Mouse (Mus musculus) embryonic facial prominence, embryonic 10.5 days (tissue): Measurements from ENCODE around the gene Gng12. TPM values are rescaled to one million over a fixed set of nuclear protein-coding genes. Genes with fewer than 3 reads are reported as not detected.
"Not testable (repeated sequence)": the region's sequence is repeated elsewhere in the genome, so short reads cannot be mapped to it uniquely, and the experiment has no call there.

Source experiments
- DNase-seq: peaks from one replicate; pipeline ENCODE4 v3.0.0-alpha.2; 2017; ENCODE audit warnings: low spot score
- H3K27ac ChIP-seq: fragments of 300-500 bp; sonication (generic); replicated peaks from 2 replicates; pipeline ENCODE4 v1.5.1; 2016; ENCODE audit warnings: mild to moderate bottlenecking
- H3K27me3 ChIP-seq: fragments of 300-500 bp; sonication (generic); replicated peaks from 2 replicates; pipeline ENCODE4 v1.6.1; 2016; ENCODE audit warnings: low read depth, mild to moderate bottlenecking; ENCODE audit not compliant: poor library complexity, severe bottlenecking
- H3K36me3 ChIP-seq: fragments of 300-500 bp; sonication (generic); replicated peaks from 2 replicates; pipeline ENCODE4 v1.6.1; 2016; ENCODE audit warnings: mild to moderate bottlenecking, moderate library complexity
- H3K4me1 ChIP-seq: fragments of 300-500 bp; sonication (generic); 2 replicates; pipeline ENCODE4 v1.6.1; 2016
- H3K4me3 ChIP-seq: fragments of 300-500 bp; sonication (generic); 2 replicates; pipeline ENCODE4 v1.5.1; 2016; ENCODE audit warnings: mild to moderate bottlenecking, moderate library complexity
- H3K9me3 ChIP-seq: fragments of 300-500 bp; sonication (generic); 2 replicates; pipeline ENCODE4 v1.6.1; 2016; ENCODE audit warnings: mild to moderate bottlenecking
- WGBS: fragments of 180-500 bp; shearing (Covaris S2); methylation state at CpG from one replicate; pipeline ENCODE4 v1.1.7; 2016; 5-methylcytosine and 5-hydroxymethylcytosine counted together
- polyA plus RNA-seq: library from polyadenylated mRNA; unstranded; fragments of >200 nt; fragmentation: Nextera tagmentation; extraction: Ambion mirVana; gene quantifications from 2 replicates; pipeline ENCODE4 v1.2.1, GENCODE M21; 2016

Gene Gng12
- 54.8 and 58.6 TPM in 2 replicates for polyA plus RNA-seq

DNA sequence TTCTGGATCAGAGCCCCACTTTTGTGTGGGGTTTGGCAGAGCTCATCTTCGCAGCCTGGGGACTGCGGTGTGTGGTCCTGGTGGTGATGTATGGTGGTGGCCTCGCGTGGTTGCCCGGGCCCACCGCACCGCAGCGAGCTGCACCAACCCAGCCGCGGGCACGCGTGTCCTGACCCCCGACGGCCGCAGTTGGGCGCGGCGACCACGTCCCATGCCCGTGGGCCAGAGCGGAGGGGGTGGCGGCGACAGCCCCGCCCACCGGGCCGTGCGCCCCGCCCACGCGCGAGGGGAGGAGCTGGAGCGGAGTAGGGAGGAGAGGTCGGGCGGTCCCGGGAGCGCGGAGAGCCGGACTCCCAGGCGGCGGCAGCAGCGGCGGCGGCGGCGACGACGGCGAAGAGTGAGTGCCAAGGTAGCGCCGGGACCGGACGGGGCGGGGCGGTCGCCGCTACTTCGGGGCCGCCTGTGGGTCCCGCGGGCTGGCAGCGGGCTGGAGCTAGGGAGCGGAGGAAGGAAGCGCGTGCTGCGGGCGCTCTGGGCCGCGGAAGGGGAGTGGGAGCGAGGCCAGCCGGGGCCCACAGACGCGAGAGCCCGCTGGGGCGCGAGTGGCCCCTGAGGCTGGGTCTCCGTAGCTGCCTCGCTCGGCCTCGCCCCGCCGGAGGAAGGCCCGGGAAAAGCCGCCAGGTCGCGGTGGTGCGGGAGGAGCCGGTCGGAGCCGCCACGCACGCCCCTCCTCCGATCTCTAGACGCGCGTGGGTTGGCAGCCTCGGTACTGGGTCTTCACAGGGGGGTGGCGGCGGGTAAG, at the start of gene Gng12:
Gene Gng12 (plus strand): TSS at position 279 of the 802 bp plus-strand sequence.
- H3K27me3 ChIP-seq, result 0 out of 2 replicates have a peak, but pooled peaks cover 2% of the 10 kb centered on the region
- H3K36me3 ChIP-seq, result no peaks in the 10 kb centered on the region
- no peaks in the 10 kb centered on the region for H3K9me3 ChIP-seq
- H3K27ac ChIP-seq, result peak within 1 kb of the TSS; percentile 90
- H3K4me1 ChIP-seq, result peaks cover 19% of the 10 kb centered on the region
- under 1% methylated on average over 98 of the region's 98 CpGs for WGBS
- peak within 1 kb of the TSS; percentile 88 for H3K4me3 ChIP-seq
- peak; percentile 86 for DNase-seq

GRCm38 (mm10) chr6:66848936-66849335, 47.3 kb upstream of the Gng12 start:
- H3K27me3 ChIP-seq, result no peaks in the 10 kb centered on the region
- WGBS, result 48% methylated on average over 4 of the region's 4 CpGs
- no peaks in the 10 kb centered on the region for H3K4me1 ChIP-seq
- H3K36me3 ChIP-seq, result no peaks in the 10 kb centered on the region
- H3K9me3 ChIP-seq, result no peaks in the 10 kb centered on the region
- H3K4me3 ChIP-seq, result no peak overlapping the region
- no peak overlapping the region for H3K27ac ChIP-seq
- no peak for DNase-seq

DNA sequence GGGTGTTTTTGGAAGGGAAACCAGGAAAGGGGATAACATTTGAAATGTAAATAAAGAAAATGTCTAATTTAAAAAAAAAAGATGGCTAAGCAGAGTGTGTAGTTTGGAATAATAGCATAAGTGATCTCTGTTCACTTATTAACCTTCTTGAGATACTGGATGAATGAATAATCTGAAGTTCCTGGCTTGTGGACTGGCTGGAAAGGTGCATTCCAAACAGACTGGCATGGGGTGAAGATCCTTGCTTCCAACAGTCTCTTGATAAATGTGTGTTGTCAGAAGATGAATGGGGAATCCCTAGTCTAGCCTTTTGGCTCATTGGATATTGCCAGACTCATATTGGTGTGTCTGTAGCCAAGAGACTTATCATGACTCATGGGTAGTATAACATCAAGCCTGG, 40.0 kb upstream of the Gng12 start:
- Histone ChIP-seq H3K36me3 (no peaks in the 10 kb centered on the region), H3K9me3 (no peaks in the 10 kb centered on the region), H3K27ac (no peak overlapping the region), H3K4me1 (no peaks in the 10 kb centered on the region), H3K4me3 (no peak overlapping the region), H3K27me3 (no peaks in the 10 kb centered on the region)
- DNase-seq, result no peak

DNA sequence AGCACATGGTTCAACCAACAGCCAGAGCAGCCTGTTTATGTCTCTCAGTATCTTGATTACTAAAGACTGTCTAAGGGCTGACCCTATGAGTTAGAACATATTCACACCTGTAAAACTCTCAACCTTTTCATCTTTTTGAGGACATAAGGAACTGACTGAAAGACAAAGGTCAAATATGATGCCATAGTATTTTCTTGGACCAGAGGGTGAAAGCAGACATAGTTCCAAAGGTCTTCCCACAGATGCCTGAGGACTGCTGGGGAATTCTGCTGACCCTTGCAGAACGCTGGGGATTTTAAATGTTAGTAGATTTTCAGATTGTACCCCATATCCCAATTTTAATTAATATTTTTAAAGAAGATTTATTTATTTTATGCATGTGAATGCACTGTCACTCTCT, 37.8 kb upstream of the Gng12 start:
- Histone ChIP-seq H3K36me3 (no peaks in the 10 kb centered on the region), H3K9me3 (no peaks in the 10 kb centered on the region), H3K27me3 (no peaks in the 10 kb centered on the region), H3K27ac (no peak overlapping the region), H3K4me1 (no peaks in the 10 kb centered on the region), H3K4me3 (no peak overlapping the region)
- DNase-seq, result no peak
- WGBS, result 86% methylated on average over 1 of the region's 1 CpGs

- Histone ChIP-seq H3K4me3 (no peak overlapping the region), H3K9me3 (no peaks in the 10 kb centered on the region), H3K27me3 (no peaks in the 10 kb centered on the region), H3K27ac (no peak overlapping the region), H3K36me3 (no peaks in the 10 kb centered on the region), H3K4me1 (no peaks in the 10 kb centered on the region)
- DNase-seq, result no peak
Measured at GRCm38 (mm10) chr6:66859391-66859790, 36.8 kb upstream of the Gng12 start.

DNA sequence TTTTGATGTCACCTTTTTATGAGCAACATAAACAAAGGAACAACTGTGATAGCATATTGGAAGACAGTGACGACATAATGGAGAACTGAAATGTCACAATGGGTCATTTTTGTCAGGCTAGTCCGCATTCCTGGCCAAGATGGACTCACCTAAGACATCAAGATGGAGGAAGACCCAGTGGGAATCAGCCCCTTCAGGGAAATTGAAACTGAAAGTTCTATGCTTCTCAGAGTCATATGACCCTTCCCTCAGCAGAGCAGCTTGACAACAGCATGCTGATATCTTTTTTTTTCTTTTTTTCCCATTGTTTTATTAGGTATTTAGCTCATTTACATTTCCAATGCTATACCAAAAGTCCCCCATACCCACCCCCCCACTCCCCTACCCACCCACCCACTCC, 31.7 kb upstream of the Gng12 start:
- Histone ChIP-seq H3K36me3 (no peaks in the 10 kb centered on the region), H3K27ac (no peak overlapping the region), H3K4me3 (no peak overlapping the region), H3K4me1 (no peaks in the 10 kb centered on the region), H3K9me3 (no peaks in the 10 kb centered on the region), H3K27me3 (no peaks in the 10 kb centered on the region)
- DNase-seq, result no peak
- WGBS, result 77% methylated on average over 2 of the region's 2 CpGs

DNA sequence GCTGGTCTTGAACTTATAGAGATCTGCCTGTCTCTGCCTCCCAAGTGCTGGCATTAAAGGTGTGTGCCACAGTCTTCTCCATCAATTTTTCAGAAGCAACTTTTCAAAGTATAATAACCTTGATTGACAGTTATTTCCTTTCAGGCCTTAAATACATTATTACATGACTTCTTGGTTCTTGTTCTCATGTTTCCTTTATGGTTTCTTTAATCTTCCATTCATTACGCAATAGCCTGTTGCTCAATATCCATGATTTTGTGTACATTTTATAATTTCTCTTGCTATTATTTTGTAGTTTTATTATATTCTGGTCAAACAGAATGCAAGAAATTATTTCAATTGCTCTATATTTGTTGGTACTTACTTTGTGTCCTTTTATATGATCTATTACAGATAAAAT, 29.9 kb upstream of the Gng12 start:
- Histone ChIP-seq H3K9me3 (no peaks in the 10 kb centered on the region), H3K36me3 (no peaks in the 10 kb centered on the region), H3K27me3 (no peaks in the 10 kb centered on the region), H3K4me1 (no peaks in the 10 kb centered on the region), H3K4me3 (no peak overlapping the region), H3K27ac (no peak overlapping the region)
- DNase-seq, result no peak
- WGBS, result 92% methylated on average over 1 of the region's 1 CpGs

DNA sequence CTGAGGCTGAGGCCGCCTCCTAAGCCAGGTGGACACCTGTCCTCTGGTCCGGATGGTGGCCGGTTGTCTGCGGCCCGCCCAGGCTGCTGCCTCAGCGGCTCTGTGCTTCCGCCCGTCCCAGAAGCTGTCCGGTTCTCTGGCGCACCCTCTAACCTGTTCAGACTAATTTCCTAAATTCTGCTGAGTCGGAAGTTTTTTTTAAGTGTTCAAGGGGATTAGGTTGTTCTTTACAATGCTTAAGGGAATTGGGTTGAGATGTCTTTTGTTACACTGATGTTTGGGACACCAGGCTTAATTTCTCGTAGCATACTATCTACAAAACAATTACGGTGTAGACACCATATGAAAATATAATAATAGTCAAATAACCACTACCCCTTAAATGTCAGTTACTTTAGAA, 19.1 kb upstream of the Gng12 start:
- H3K4me1 ChIP-seq, H3K27ac ChIP-seq, H3K9me3 ChIP-seq, H3K27me3 ChIP-seq, H3K36me3 ChIP-seq, H3K4me3 ChIP-seq, DNase-seq: not testable (repeated sequence)
- 95% methylated on average over 13 of the region's 13 CpGs for WGBS

DNA sequence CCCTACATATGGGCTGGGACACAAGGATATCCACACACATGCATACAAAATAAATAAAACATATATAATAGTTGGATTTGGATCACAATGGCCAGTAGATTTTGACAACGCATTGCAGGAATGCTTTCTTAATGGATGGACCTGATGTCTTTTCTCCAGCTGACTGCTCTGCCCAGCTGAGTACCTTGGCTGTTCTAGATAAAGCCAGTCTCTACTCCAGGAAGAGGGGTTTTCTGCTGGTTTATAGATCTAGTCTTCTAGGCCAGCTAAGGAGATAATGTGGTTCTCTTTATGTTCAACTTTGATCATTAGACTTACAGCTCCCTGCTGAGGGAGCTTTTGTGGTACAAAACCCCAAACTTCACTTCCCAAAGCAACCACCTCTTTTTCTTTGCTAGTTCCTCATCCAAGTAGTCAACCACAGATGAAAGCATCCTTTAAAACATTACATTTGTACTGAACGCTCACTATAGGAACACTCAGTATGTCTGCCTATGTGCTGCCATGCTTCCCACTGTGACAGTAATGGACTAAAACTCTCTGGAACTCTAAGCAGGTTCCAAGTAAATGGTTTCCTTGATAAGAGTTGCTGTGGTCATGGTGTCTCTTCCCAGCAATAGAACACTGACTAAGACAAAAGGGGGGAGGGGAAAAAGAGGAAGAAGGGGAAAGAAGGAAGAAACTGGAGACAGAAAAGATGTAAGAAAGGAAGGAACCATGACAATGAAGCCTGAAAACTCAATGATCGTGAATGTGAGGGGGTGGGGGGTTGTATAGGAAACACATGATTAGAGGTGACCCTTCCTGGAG, 5.6 kb upstream of the Gng12 start:
- Histone ChIP-seq H3K27ac (no peak overlapping the region), H3K27me3 (0 out of 2 replicates have a peak, but pooled peaks cover 2% of the 10 kb centered on the region), H3K36me3 (no peaks in the 10 kb centered on the region), H3K9me3 (no peaks in the 10 kb centered on the region), H3K4me3 (no peak overlapping the region), H3K4me1 (no peaks in the 10 kb centered on the region)
- no peak for DNase-seq
- 89% methylated on average over 3 of the region's 3 CpGs for WGBS

GRCm38 (mm10) chr6:66893950-66894349, 2.2 kb upstream of the Gng12 start:
- Histone ChIP-seq H3K27ac (no peak overlapping the region), H3K4me3 (no peak overlapping the region), H3K9me3 (no peaks in the 10 kb centered on the region), H3K27me3 (0 out of 2 replicates have a peak, but pooled peaks cover 2% of the 10 kb centered on the region), H3K36me3 (no peaks in the 10 kb centered on the region), H3K4me1 (peaks cover 19% of the 10 kb centered on the region)
- no peak for DNase-seq
- 81% methylated on average over 5 of the region's 5 CpGs for WGBS

DNA sequence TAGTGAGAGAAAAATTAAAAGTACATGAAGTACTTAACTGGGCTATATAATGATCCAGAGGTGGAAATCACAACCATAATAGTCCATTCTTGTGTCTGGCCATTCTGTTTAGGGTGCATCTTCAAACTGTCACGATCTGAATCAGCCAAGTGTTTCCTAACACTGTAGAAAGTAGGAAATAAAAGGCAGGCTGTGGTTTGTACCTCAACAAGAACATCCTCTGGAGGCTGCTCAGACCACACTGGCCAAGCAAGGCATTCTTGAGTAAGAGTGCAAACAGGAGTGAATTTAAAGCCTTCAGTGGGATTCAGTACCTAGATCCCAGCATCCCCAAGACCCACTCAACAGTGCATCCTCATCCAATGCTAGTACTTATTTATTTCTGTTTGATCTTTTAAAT, 1.2 kb upstream of the Gng12 start:
- no peaks in the 10 kb centered on the region for H3K9me3 ChIP-seq
- peaks cover 19% of the 10 kb centered on the region for H3K4me1 ChIP-seq
- no peak overlapping the region for H3K4me3 ChIP-seq
- 0 out of 2 replicates have a peak, but pooled peaks cover 2% of the 10 kb centered on the region for H3K27me3 ChIP-seq
- no peak overlapping the region for H3K27ac ChIP-seq
- H3K36me3 ChIP-seq, result no peaks in the 10 kb centered on the region
- WGBS, result 68% methylated on average over 1 of the region's 1 CpGs
- DNase-seq, result no peak

GRCm38 (mm10) chr6:66896921-66897645, 886 bp downstream of the Gng12 start:
- Histone ChIP-seq H3K4me3 (peak overlapping the region; percentile 88), H3K27ac (peak overlapping the region; percentile 90), H3K36me3 (no peaks in the 10 kb centered on the region), H3K4me1 (peaks cover 19% of the 10 kb centered on the region), H3K9me3 (no peaks in the 10 kb centered on the region), H3K27me3 (0 out of 2 replicates have a peak, but pooled peaks cover 2% of the 10 kb centered on the region)
- WGBS, result 3% methylated on average over 25 of the region's 25 CpGs
- DNase-seq, result peak; percentile 51
